Mouse (Mus musculus) G1E (cell line): Measurements from ENCODE around the gene Col15a1. TPM values are rescaled to one million over a fixed set of nuclear protein-coding genes. Genes with fewer than 3 reads are reported as not detected.

ENCODE experiments used
- ATAC-seq: 2 replicates; pipeline ENCODE4 v1.8.0; 2016; ENCODE audit warnings: mild to moderate bottlenecking; ENCODE audit not compliant: insufficient number of reproducible peaks, poor library complexity, low FRiP score, severe bottlenecking; ENCODE audit errors: extremely low read depth
- DNase-seq: peaks from one replicate; pipeline ENCODE4 v3.0.0; 2012; ENCODE audit warnings: low spot score
- H3K27me3 ChIP-seq: 2 replicates; pipeline ENCODE4 v1.6.1; 2012; ENCODE audit warnings: mild to moderate bottlenecking, low read length, inconsistent platforms; ENCODE audit not compliant: insufficient read depth
- H3K36me3 ChIP-seq: replicated peaks from 2 replicates; pipeline ENCODE3; 2012; ENCODE audit warnings: mild to moderate bottlenecking, inconsistent platforms
- H3K4me1 ChIP-seq: 2 replicates; pipeline ENCODE4 v1.6.1; 2012; ENCODE audit warnings: low read depth, low read length, inconsistent platforms, mixed read lengths; ENCODE audit not compliant: insufficient read depth
- H3K4me3 ChIP-seq: 2 replicates; pipeline ENCODE4 v1.5.1; 2012; ENCODE audit warnings: low read depth, mild to moderate bottlenecking, inconsistent platforms, low read length, moderate library complexity, mixed read lengths
- H3K9me3 ChIP-seq: replicated peaks from 2 replicates; pipeline ENCODE4 v1.6.1; 2012; ENCODE audit warnings: inconsistent platforms
- CTCF ChIP-seq: IDR thresholded peaks from 2 replicates; pipeline ENCODE4 v1.5.1; 2012; ENCODE audit warnings: low read depth, low read length, inconsistent platforms, mixed read lengths
- GATA1 ChIP-seq: IDR thresholded peaks from 2 replicates; pipeline ENCODE4 v1.6.1; 2012; ENCODE audit warnings: borderline replicate concordance, low read length, inconsistent platforms, mixed read lengths
- GATA2 ChIP-seq: IDR thresholded peaks from 2 replicates; pipeline ENCODE4 v1.6.1; 2012; ENCODE audit warnings: low read depth, low read length, inconsistent platforms, borderline replicate concordance
- POLR2AphosphoS5 ChIP-seq: IDR thresholded peaks from 2 replicates; pipeline ENCODE4 v1.6.1; 2012; ENCODE audit warnings: low read depth, low read length, inconsistent platforms; ENCODE audit not compliant: insufficient replicate concordance
- TAL1 ChIP-seq: conservative IDR thresholded peaks from 2 replicates; pipeline ENCODE4 v1.6.1; 2012; ENCODE audit warnings: low read depth, low read length, inconsistent platforms, mixed read lengths
- polyA plus RNA-seq: library from polyadenylated mRNA; stranded (reverse); fragments of >175 nt; gene quantifications from 2 replicates; pipeline ENCODE4 v1.2.3, GENCODE M21; 2012
- total RNA-seq, 2 experiments: library from RNA; stranded (forward) in 1 of 2; stranded (reverse) in 1 of 2; fragments of 200-1000 nt in 1 of 2; fragments of >200 nt in 1 of 2; fragmentation: Nextera tagmentation in 1 of 2; gene quantifications; 2 replicates each; pipeline ENCODE4 v1.2.3; 2014 to 2017

Col15a1 gene
- total RNA-seq (2014; fragmentation: Nextera tagmentation) = not detected in 2 replicates
- 0.17 and 0.22 TPM in 2 replicates for total RNA-seq (2017)
- not detected in 2 replicates for polyA plus RNA-seq

GRCm38 (mm10) chr4:47207969-47208420 is at the start of gene Col15a1:
TSS of gene Col15a1 (plus strand) at chr4:47208161.
- Histone ChIP-seq H3K4me3 (peak within 1 kb of the TSS; percentile 7; the same call in 1 of the 2 replicates), H3K27me3 (no peaks in the 10 kb centered on the region), H3K9me3 (peaks cover 67% of the 10 kb centered on the region), H3K36me3 (no peaks in the 10 kb centered on the region), H3K4me1 (no peaks in the 10 kb centered on the region)
- ATAC-seq = no peak
- TF ChIP-seq GATA2 (no peak), TAL1 (no peak), CTCF (no peak), GATA1 (no peak), POLR2AphosphoS5 (no peak)
- no peak for DNase-seq

DNA sequence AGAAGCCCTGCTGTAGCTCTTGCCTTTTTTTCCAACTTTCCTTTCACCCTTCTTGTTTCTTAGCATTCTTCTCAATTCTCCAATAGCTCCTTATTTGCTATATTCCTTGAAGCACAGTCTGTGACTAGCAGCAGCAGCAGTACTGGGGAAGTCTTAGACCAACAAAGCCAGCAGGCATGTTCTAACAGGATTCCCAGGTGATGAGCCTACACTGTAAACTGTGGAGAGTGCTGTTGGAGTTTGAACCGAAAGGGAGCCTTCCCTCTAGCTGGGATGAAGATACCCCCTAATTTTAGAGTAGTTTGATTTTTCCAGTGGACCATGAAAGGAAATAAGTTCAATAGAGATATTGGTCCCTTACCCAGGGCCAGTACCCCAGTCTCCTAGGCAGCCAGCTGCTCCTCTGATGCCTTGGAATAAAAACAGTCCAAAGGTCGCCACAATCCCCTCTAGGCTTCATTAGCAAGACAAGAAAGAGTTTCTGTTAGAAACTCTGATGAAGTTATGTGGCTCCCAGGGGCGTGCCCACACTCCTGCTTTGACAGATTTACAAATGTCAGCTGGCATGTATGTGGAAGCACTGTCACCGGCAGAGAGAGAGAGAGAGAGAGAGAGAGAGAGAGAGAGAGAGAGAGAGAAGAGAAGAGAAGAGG is 46.7 kb upstream of the Col15a1 start:
- no peaks in the 10 kb centered on the region for H3K36me3 ChIP-seq
- TF ChIP-seq CTCF (no peak), POLR2AphosphoS5 (no peak), TAL1 (no peak), GATA1 (no peak), GATA2 (no peak)
- no peaks in the 10 kb centered on the region for H3K27me3 ChIP-seq
- H3K4me3 ChIP-seq = no peak overlapping the region
- ATAC-seq = no peak
- H3K9me3 ChIP-seq = peaks cover 22% of the 10 kb centered on the region
- DNase-seq = no peak
- H3K4me1 ChIP-seq = no peaks in the 10 kb centered on the region

GRCm38 (mm10) chr4:47161756-47162587 is 46.0 kb upstream of the Col15a1 start:
- DNase-seq = no peak
- no peak for TF ChIP-seq GATA1
- TF ChIP-seq POLR2AphosphoS5 = no peak
- no peak for TF ChIP-seq CTCF
- TF ChIP-seq TAL1 = no peak
- no peak for TF ChIP-seq GATA2
- no peak overlapping the region for H3K4me3 ChIP-seq
- no peaks in the 10 kb centered on the region for H3K36me3 ChIP-seq
- peaks cover 22% of the 10 kb centered on the region for H3K9me3 ChIP-seq
- no peaks in the 10 kb centered on the region for H3K4me1 ChIP-seq
- ATAC-seq = no peak
- H3K27me3 ChIP-seq = no peaks in the 10 kb centered on the region

GRCm38 (mm10) chr4:47172314-47172713 is 35.6 kb upstream of the Col15a1 start:
- Histone ChIP-seq H3K9me3 (peaks cover 45% of the 10 kb centered on the region), H3K36me3 (no peaks in the 10 kb centered on the region), H3K4me1 (no peaks in the 10 kb centered on the region), H3K27me3 (no peaks in the 10 kb centered on the region), H3K4me3 (no peak overlapping the region)
- DNase-seq (no peak), ATAC-seq (no peak)
- TF ChIP-seq GATA1 = no peak
- TF ChIP-seq CTCF = no peak
- TF ChIP-seq POLR2AphosphoS5 = no peak
- TF ChIP-seq GATA2 = no peak
- no peak for TF ChIP-seq TAL1

DNA sequence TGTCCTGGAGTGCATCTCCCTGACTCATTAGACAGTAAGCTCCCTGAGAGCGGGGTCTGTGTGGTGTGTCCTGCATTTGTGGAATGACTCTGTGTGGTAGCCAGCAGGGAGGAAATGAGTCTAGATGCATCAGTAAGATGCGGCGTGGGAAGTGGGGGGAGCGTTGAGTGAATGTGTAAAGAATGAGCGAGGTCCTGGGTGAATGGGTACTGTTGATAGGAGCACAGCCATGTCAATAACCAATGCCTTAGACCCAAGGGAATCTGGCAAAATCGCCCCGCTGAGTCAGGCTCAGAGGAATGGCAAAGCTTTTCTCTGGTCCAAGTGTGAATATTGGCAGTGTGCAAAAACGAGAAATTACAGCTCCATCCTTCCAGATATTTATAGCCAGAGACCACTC is 30.9 kb upstream of the Col15a1 start:
- no peak overlapping the region for H3K4me3 ChIP-seq
- no peaks in the 10 kb centered on the region for H3K4me1 ChIP-seq
- no peak for DNase-seq
- TF ChIP-seq POLR2AphosphoS5 (no peak), GATA1 (no peak), GATA2 (no peak), CTCF (no peak), TAL1 (no peak)
- no peaks in the 10 kb centered on the region for H3K36me3 ChIP-seq
- H3K27me3 ChIP-seq = no peaks in the 10 kb centered on the region
- ATAC-seq = no peak
- peaks cover 36% of the 10 kb centered on the region for H3K9me3 ChIP-seq

DNA sequence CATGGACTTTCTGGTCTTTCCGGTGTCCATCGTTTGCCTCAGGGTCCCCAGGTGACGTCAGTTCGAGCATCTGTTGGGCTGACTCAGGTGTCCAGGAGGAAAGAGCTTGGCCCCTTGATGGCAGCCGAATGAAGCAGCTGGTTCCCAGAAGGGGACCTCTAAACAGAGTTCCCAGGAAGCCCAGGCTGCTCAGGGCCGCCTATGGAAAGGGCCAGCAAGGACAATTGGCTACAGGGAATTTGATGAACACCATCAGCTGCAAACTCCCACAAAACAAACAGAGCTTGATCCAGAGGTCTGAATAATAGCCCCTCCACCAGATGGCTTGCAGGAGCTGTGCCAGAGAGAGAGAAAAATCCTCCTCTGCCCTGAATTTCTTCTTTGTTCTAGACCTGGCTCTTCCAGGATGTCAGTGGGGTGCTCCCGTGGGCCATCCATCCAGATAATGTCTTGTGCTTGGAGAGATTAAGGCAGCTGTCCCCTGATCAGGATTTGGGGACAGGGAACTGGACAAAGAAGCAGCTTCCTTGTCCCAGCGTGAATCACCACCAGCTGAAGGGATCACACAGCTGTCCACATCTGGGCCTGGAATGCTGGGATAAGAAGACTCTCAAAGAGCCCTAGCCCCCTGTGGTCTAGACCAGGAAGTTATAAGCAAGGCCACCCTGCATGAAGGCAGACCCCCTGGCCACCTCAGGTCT is 29.6 kb upstream of the Col15a1 start:
- DNase-seq (no peak), ATAC-seq (no peak)
- peaks cover 44% of the 10 kb centered on the region for H3K9me3 ChIP-seq
- H3K36me3 ChIP-seq = no peaks in the 10 kb centered on the region
- H3K4me1 ChIP-seq = no peaks in the 10 kb centered on the region
- H3K27me3 ChIP-seq = no peaks in the 10 kb centered on the region
- TF ChIP-seq TAL1 = no peak
- no peak for TF ChIP-seq CTCF
- no peak for TF ChIP-seq GATA1
- H3K4me3 ChIP-seq = no peak overlapping the region
